Mouse (Mus musculus) liver, embryonic 16.5 days (tissue): Measurements from ENCODE around the gene Olfr1061. TPM values are rescaled to one million over a fixed set of nuclear protein-coding genes. Genes with fewer than 3 reads are reported as not detected.
"Not testable (repeated sequence)": the region's sequence is repeated elsewhere in the genome, so short reads cannot be mapped to it uniquely, and the experiment has no call there.

Experiments
- ATAC-seq: fragments of 200-750 bp; cut with Nextera tagmentation; 2 replicates; pipeline ENCODE4 v1.8.0; 2017; ENCODE audit warnings: low read depth, mild to moderate bottlenecking, moderate number of reproducible peaks, moderate library complexity
- H3K27ac ChIP-seq: fragments of 300-500 bp; sonication (generic); 2 replicates; pipeline ENCODE4 v1.5.1; 2014; ENCODE audit warnings: mild to moderate bottlenecking, low read length
- H3K27me3 ChIP-seq: fragments of 300-500 bp; sonication (generic); 2 replicates; pipeline ENCODE4 v1.6.1; 2014; ENCODE audit warnings: low read depth, low read length, mixed read lengths; ENCODE audit not compliant: control insufficient read depth, insufficient read depth
- H3K36me3 ChIP-seq: fragments of 300-500 bp; sonication (generic); 2 replicates; pipeline ENCODE4 v1.6.1; 2014; ENCODE audit warnings: mild to moderate bottlenecking; ENCODE audit not compliant: control insufficient read depth, insufficient read depth
- H3K4me1 ChIP-seq: fragments of 300-500 bp; sonication (generic); 2 replicates; pipeline ENCODE4 v1.6.1; 2014; ENCODE audit warnings: low read depth, low read length, mixed read lengths; ENCODE audit not compliant: control insufficient read depth
- H3K4me2 ChIP-seq: fragments of 300-500 bp; sonication (generic); 2 replicates; pipeline ENCODE4 v1.6.1; 2014; ENCODE audit warnings: low read depth, low read length, mixed read lengths
- H3K4me3 ChIP-seq: fragments of 300-500 bp; sonication (generic); 2 replicates; pipeline ENCODE4 v1.5.1; 2014; ENCODE audit warnings: low read depth, mild to moderate bottlenecking, low read length
- H3K9ac ChIP-seq: fragments of 300-500 bp; sonication (generic); 2 replicates; pipeline ENCODE4 v1.6.1; 2014; ENCODE audit warnings: low read depth, low read length
- H3K9me3 ChIP-seq: fragments of 300-500 bp; sonication (generic); replicated peaks from 2 replicates; pipeline ENCODE4 v1.6.1; 2016; ENCODE audit warnings: low read length; ENCODE audit not compliant: control insufficient read depth
- WGBS: fragments of 180-500 bp; shearing (Covaris S2); extraction: QIAGEN DNeasy Blood & Tissue Kit; methylation state at CpG from one replicate; pipeline ENCODE4 v1.1.7; 2014; ENCODE audit not compliant: insufficient replicate concordance; 5-methylcytosine and 5-hydroxymethylcytosine counted together
- polyA plus RNA-seq: library from polyadenylated mRNA; unstranded; fragments of >200 nt; fragmentation: Nextera tagmentation; extraction: Ambion mirVana; gene quantifications from 2 replicates; pipeline ENCODE4 v1.2.1, GENCODE M21; 2015

Olfr1061 gene
- not detected in 2 replicates for polyA plus RNA-seq

DNA sequence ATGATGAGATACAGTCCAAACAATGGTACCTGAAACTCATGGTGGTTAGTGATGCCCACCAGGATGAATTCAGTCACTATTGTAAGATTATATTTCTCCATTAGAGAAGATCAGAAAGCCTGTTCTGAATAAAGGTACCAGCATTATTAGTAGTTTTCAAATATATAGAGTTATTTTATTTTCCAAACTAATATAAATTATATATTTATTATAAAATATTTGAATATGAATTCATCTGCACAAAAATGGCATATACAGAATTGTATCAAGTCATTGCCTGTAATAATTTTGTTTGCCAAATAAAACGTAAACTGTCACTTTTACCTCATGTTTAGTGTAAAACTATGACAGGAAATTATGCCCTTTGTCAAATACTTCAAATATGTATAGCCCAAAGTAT lies at the start of gene Olfr1061:
TSS of gene Olfr1061 (minus strand) at position 101 of the 400 bp plus-strand sequence.
- ATAC-seq = no peak
- Histone ChIP-seq H3K9ac (no peak within 1 kb of the TSS), H3K9me3 (no peaks in the 10 kb centered on the region), H3K36me3 (no peaks in the 10 kb centered on the region), H3K4me2 (no peak within 1 kb of the TSS), H3K4me3 (no peak within 1 kb of the TSS), H3K27ac (no peak within 1 kb of the TSS), H3K4me1 (no peaks in the 10 kb centered on the region), H3K27me3 (no peaks in the 10 kb centered on the region)
- 51% methylated on average over 1 of the region's 1 CpGs for WGBS

DNA sequence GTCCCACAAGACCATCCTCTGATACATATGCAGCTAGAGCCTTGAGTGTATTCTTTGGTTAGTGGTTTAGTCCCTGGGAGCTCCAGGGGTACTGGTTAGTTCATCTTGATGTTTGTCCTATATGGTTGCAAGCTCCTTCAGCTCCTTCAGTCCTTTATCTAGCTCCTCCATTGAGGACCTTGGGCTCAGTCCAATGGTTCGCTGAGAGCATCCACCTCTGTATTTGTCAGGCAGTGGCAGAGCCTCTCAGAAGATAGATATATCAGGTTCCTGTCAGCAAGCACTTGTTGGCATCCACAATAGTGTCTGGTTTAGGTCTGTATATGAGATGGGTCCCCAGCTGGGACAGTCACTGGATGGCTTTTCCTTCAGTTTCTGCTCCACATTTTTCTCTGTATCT lies 46.6 kb upstream of the Olfr1061 start:
- no peak overlapping the region for H3K4me3 ChIP-seq
- H3K27me3 ChIP-seq = no peaks in the 10 kb centered on the region
- no peak overlapping the region for H3K9ac ChIP-seq
- H3K27ac ChIP-seq = no peak overlapping the region
- WGBS = 67% methylated on average over 1 of the region's 1 CpGs
- no peak overlapping the region for H3K4me2 ChIP-seq
- no peaks in the 10 kb centered on the region for H3K36me3 ChIP-seq
- no peaks in the 10 kb centered on the region for H3K4me1 ChIP-seq
- ATAC-seq = no peak
- no peaks in the 10 kb centered on the region for H3K9me3 ChIP-seq

DNA sequence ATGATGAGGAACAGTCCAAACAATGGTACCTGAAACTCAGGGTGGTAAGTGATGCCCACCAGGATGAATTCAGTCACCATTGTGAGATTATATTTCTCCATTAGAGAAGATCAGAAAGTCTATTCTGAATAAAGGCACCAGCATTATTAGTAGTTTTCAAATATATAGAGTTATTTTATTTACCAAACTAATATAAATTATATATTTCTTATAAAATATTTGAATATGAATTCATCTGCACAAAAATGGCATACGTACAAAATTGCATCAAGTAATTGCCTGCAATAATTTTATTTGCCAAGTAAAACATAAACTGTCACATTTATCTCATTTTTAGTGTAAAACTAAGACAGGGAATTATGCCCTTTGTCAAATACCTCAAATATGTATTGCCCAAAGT lies 42.3 kb upstream of the Olfr1061 start, which contains the start of gene Olfr1066:
TSS of gene Olfr1066 (minus strand) at position 101 of the 400 bp plus-strand sequence.
- Histone ChIP-seq H3K27ac (no peak within 1 kb of the TSS), H3K36me3 (no peaks in the 10 kb centered on the region), H3K27me3 (no peaks in the 10 kb centered on the region), H3K4me1 (no peaks in the 10 kb centered on the region), H3K4me3 (no peak within 1 kb of the TSS), H3K4me2 (no peak within 1 kb of the TSS), H3K9ac (no peak within 1 kb of the TSS), H3K9me3 (no peaks in the 10 kb centered on the region)
- WGBS = 51% methylated on average over 1 of the region's 1 CpGs
- no peak for ATAC-seq

DNA sequence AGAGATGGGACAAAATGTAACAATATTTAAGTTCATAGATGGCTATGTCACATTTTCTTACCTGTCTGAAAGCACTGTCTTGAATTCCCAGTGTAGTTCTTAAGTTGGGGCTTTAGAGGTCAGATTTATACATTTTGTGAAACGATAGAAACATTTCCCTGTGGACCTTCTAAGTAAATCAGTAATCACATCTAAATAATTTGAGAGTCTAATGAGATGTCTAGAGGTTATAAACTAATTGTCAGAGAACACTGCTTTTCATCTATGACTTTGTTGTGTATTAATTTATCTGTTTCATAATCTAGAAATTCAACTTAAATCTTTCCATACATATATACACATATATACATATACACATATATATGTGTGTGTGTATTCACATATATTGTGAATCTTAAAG lies 36.6 kb upstream of the Olfr1061 start, which contains the start of gene Olfr1065:
TSS of gene Olfr1065 (minus strand) at position 101 of the 400 bp plus-strand sequence.
- not testable (repeated sequence) for H3K4me1 ChIP-seq, H3K9me3 ChIP-seq, H3K27me3 ChIP-seq, ATAC-seq, H3K4me2 ChIP-seq, H3K36me3 ChIP-seq, H3K27ac ChIP-seq, H3K4me3 ChIP-seq, H3K9ac ChIP-seq
- WGBS = no CpG with 5 or more reads among the region's 1 CpGs

DNA sequence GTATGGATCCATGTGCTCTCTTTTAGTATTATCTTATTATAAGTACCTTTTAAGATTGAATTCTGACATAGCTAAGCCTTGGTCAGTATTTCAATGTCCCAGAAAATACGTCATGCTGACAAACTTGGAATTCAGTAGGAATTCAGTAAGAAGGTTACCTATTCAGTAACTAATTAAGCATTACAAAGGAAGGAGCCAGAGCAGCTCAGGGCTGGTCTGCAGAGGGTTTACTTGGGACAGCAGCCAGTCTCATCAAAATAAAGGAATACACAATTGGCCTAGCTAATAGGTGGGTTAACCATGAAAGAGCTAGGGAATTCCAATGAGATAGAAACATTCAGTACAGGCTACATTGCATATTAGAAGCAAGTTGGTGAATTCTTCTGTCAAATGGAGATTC lies 28.3 kb upstream of the Olfr1061 start:
- not testable (repeated sequence) for H3K36me3 ChIP-seq, H3K27ac ChIP-seq, ATAC-seq, H3K4me2 ChIP-seq, H3K9me3 ChIP-seq, H3K27me3 ChIP-seq, H3K9ac ChIP-seq, H3K4me3 ChIP-seq, H3K4me1 ChIP-seq
- 58% methylated on average over 1 of the region's 1 CpGs for WGBS

DNA sequence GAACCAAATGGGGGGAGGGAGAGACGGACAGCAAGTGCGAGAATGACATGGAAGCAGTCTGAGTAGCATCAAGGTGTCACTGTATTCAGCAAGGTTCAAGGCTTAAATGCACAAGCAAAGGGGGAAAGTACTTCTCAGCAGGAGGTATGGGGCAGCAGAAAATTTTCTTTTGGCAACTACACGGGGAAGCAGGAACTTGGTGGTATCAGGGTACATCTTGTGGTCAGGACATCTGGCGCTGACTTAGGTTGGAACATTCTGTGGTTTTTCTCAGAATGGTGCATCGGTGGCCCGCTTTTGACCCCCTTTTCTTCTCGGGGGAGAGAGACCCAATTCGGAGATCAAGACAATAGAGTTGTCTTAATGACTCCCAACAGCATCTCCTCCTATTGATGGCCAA lies 14.7 kb upstream of the Olfr1061 start:
- not testable (repeated sequence) for H3K36me3 ChIP-seq, H3K4me1 ChIP-seq, H3K4me2 ChIP-seq, H3K9me3 ChIP-seq, H3K9ac ChIP-seq, H3K4me3 ChIP-seq, H3K27me3 ChIP-seq, ATAC-seq, H3K27ac ChIP-seq
- WGBS = 33% methylated on average over 8 of the region's 8 CpGs

DNA sequence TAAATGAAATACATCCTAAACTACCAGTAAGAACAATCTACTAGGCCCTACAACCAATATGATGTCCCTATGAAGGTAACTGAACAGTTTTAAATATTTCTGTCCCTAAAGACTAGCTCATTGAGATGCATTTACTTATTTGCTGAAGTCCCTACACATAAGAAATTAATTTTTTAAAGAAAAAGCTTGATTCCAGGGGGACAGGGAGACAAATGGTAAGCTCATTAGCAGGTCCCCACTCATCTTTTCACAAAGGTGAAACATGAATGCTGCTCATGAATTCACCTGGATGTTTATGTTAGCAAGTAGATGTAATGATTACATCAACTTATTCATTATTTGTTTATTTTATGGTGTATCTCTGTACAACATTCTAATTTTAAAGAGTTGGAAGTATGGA lies 12.8 kb upstream of the Olfr1061 start, which contains the start of gene Olfr1062:
TSS of gene Olfr1062 (minus strand) at position 101 of the 400 bp plus-strand sequence.
- H3K9me3 ChIP-seq, H3K4me2 ChIP-seq: not testable (repeated sequence)

DNA sequence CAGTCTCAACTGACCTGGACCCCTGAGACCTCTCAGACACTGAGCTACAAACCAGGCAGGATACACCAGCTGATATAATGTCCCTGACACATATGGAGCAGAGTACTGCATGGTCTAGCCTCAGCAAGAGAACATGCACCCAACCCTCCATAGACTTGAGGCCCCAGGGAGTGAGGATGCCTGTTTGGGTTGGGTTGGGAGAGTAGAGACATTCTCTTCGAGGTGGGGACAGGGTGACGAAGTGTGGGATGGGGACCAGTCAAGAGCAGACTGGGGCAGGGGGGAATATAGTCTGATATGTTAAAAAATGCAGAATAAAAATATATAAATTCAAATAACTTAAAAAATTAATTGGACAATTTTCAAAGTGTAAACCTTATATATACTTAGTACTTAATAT lies 18.7 kb downstream of the Olfr1061 start:
- no peak for ATAC-seq

More for the DNA sequence above, 12.8 kb upstream of the Olfr1061 start, which contains the start of gene Olfr1062:
- not testable (repeated sequence) for H3K9ac ChIP-seq, H3K27me3 ChIP-seq, H3K4me1 ChIP-seq, H3K4me3 ChIP-seq, ATAC-seq, H3K36me3 ChIP-seq, H3K27ac ChIP-seq

DNA sequence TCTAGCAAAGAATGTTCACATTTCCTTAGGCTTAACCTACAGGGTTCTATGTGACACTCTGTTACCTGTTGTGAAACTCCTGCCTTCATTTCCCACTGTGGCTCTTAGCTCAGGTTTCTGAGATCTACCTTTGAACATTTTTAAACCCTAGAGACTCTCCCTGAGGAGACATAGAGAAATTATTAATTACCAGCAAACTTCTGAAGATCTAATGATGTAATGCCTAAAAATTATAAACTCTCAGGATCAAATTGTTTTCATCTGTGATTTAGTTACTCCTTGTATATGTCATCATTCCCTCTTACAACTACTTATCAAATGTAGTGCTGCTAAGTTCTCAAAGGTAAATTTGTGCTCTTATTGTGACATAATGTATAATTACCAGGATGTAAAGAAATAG lies 25.4 kb downstream of the Olfr1061 start, which contains the start of gene Olfr1058:
TSS of gene Olfr1058 (minus strand) at position 101 of the 400 bp plus-strand sequence.
- not testable (repeated sequence) for H3K4me1 ChIP-seq, ATAC-seq, H3K4me3 ChIP-seq, H3K36me3 ChIP-seq, H3K9me3 ChIP-seq, H3K27me3 ChIP-seq, H3K4me2 ChIP-seq, H3K9ac ChIP-seq, H3K27ac ChIP-seq

More for the DNA sequence above, 18.7 kb downstream of the Olfr1061 start:
- Histone ChIP-seq H3K27ac (no peak overlapping the region), H3K27me3 (no peaks in the 10 kb centered on the region), H3K4me1 (no peaks in the 10 kb centered on the region), H3K4me2 (no peak overlapping the region), H3K9me3 (no peaks in the 10 kb centered on the region), H3K9ac (no peak overlapping the region), H3K36me3 (no peaks in the 10 kb centered on the region), H3K4me3 (no peak overlapping the region)
- WGBS = 55% methylated on average over 2 of the region's 2 CpGs
